Mouse (Mus musculus): ENCODE results near the gene Dach1. TPM values are rescaled to one million over a fixed set of nuclear protein-coding genes. Genes with fewer than 3 reads are reported as not detected.

Gene Dach1
- polyA plus RNA-seq, 1 experiment from 2014 or later, result 9.4 TPM

DNA sequence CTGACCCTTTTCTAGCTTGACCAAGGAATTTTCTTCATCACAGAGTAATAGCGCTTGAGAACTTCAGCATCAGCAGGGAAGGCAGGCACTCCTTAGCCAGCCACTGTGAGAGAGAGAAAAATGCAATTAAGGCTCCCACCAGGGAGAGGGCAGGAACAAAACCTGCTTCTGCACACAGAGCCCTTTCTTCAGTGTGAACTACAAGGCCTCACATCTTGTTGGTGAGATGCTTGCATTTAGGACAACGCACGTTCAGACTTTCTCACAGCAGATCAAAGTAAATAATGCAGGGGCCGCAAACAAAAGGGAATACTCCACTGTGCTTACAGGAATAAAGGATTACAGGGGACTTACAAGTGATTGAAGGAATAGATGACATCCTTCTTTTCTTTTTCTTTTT lies 74.3 kb downstream of the Dach1 start:
- no peak for DNase-seq (ENCODE audit: low spot score)
- Histone ChIP-seq H3K27ac (replicated peaks) (no peak overlapping the region), H3K9me3 (no peaks in the 10 kb centered on the region), H3K27me3 (replicated peaks; ENCODE audit: low read depth, poor library complexity, severe bottlenecking) (no peaks in the 10 kb centered on the region), H3K4me3 (no peak overlapping the region), H3K36me3 (replicated peaks) (0 out of 2 replicates have a peak, but pooled peaks cover 3% of the 10 kb centered on the region), H3K4me1 (peaks cover 11% of the 10 kb centered on the region)
- WGBS, result 28% methylated on average over 4 of the region's 4 CpGs

DNA sequence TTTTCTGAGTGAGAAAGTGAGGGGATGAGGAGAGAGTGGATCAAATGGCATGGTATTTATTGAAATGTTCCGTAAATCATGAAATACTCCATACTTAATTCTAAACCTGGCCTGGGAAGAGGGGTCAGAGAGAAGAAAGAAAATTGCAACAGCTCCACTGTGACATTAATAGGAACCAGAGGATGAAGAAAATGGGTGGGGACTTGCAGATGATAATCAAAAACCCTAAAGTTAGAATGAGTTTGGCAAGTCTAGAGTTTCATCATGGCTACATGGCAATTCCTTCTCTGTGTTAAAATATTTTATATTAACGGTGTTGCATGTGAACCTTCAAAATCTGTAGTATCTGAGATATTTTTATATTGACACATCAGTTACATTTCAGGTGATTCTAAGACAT lies 80.3 kb downstream of the Dach1 start:
- DNase-seq (ENCODE audit: low spot score), result no peak
- no peak overlapping the region for H3K27ac ChIP-seq (replicated peaks)
- H3K4me1 ChIP-seq, result peaks cover 13% of the 10 kb centered on the region
- H3K4me3 ChIP-seq, result no peak overlapping the region
- H3K36me3 ChIP-seq (replicated peaks), result 0 out of 2 replicates have a peak, but pooled peaks cover 3% of the 10 kb centered on the region
- 82% methylated on average over 2 of the region's 2 CpGs for WGBS
- H3K27me3 ChIP-seq (replicated peaks; ENCODE audit: low read depth, poor library complexity, severe bottlenecking), result no peaks in the 10 kb centered on the region
- H3K9me3 ChIP-seq, result no peaks in the 10 kb centered on the region

DNA sequence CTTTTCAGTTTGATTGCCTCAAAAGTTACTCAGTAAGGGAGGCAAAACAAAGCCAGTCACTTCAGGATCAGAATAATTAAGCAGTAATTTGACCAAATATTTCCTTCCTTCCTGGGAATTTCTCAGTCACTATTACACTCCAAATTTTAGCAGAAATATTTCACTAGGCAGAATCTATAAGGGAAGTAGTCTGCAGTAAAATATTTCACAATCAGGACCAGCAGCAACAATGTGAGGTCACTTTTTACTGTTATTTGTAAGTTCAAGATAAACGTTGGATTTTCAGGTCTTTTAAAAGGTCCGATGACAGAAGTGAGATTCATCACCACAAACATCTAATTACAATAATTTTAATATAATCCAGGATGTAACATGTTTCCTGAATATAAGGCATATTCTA lies 82.2 kb downstream of the Dach1 start:
- Histone ChIP-seq H3K4me1 (peaks cover 19% of the 10 kb centered on the region), H3K27ac (replicated peaks) (no peak overlapping the region), H3K27me3 (replicated peaks; ENCODE audit: low read depth, poor library complexity, severe bottlenecking) (no peaks in the 10 kb centered on the region), H3K9me3 (no peaks in the 10 kb centered on the region), H3K4me3 (no peak overlapping the region), H3K36me3 (replicated peaks) (no peaks in the 10 kb centered on the region)
- DNase-seq (ENCODE audit: low spot score), result no peak
- 85% methylated on average over 2 of the region's 2 CpGs for WGBS

DNA sequence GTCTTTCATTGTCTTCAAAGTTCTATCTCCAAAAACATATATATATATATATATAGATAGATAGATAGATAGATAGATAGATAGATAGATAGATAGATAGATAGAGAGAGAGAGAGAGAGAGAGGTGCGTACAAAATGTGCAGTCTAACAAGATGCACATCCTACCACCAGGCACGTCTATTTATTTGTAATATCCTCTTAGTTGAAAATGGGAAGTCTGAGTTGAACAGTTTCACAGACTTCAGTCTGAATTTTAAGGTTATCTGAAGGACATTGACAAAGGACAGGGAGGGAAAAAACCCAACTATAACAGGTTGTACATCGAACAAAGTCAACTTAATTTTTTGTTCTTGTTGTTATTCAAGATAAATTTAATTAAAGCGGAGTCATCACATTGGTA lies 82.8 kb downstream of the Dach1 start:
- H3K27me3 ChIP-seq (replicated peaks; ENCODE audit: low read depth, poor library complexity, severe bottlenecking), result no peaks in the 10 kb centered on the region
- H3K4me3 ChIP-seq, result no peak overlapping the region
- H3K36me3 ChIP-seq (replicated peaks), result no peaks in the 10 kb centered on the region
- H3K27ac ChIP-seq (replicated peaks), result no peak overlapping the region
- 90% methylated on average over 4 of the region's 4 CpGs for WGBS
- H3K9me3 ChIP-seq, result no peaks in the 10 kb centered on the region
- H3K4me1 ChIP-seq, result peaks cover 19% of the 10 kb centered on the region
- DNase-seq (ENCODE audit: low spot score), result no peak

DNA sequence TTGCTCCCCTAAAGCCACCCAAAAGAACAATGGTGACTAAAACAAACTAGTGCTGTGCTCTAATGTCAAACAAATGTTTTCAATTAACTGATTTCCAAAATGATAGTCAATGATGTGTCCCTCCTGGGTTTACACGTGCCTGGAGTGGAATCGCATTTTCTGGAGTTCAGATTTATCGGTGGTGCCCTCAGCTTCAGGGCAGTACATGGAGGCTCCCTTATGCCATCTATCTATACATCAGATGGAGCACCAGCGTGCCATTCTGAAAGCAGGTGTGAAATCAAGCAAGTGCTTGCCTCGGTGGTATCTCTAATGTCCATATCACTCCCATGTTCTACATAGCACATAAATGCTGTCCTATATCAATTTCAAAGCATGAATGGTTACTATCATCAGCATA lies 84.4 kb downstream of the Dach1 start:
- 56% methylated on average over 5 of the region's 5 CpGs for WGBS
- Histone ChIP-seq H3K36me3 (replicated peaks) (no peaks in the 10 kb centered on the region), H3K4me3 (no peak overlapping the region), H3K27ac (replicated peaks) (no peak overlapping the region), H3K9me3 (no peaks in the 10 kb centered on the region), H3K27me3 (replicated peaks; ENCODE audit: low read depth, poor library complexity, severe bottlenecking) (no peaks in the 10 kb centered on the region), H3K4me1 (peaks cover 27% of the 10 kb centered on the region)
- no peak for DNase-seq (ENCODE audit: low spot score)

DNA sequence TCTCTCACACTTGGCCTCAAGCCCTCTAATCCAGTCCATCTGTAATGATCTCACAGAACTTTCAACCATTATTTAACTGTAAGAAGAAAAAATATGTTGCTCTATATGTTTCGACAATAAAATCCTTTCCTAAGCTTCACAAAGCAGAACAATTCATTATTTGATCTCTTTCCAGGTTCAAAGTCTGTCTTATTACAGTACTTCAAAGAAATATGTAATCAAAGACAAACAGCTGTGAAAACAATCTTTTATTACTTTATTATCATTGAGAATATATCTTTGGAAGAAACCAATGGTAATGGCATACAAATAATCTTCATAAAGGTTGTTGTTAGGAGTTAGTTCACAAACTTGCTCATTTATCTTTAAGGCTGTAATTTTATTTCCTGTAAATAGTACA lies 84.8 kb downstream of the Dach1 start:
- H3K36me3 ChIP-seq (replicated peaks), result no peaks in the 10 kb centered on the region
- 75% methylated on average over 1 of the region's 1 CpGs for WGBS
- DNase-seq (ENCODE audit: low spot score), result no peak
- H3K4me3 ChIP-seq, result no peak overlapping the region
- H3K9me3 ChIP-seq, result no peaks in the 10 kb centered on the region
- no peaks in the 10 kb centered on the region for H3K27me3 ChIP-seq (replicated peaks; ENCODE audit: low read depth, poor library complexity, severe bottlenecking)
- peaks cover 30% of the 10 kb centered on the region for H3K4me1 ChIP-seq
- H3K27ac ChIP-seq (replicated peaks), result no peak overlapping the region

DNA sequence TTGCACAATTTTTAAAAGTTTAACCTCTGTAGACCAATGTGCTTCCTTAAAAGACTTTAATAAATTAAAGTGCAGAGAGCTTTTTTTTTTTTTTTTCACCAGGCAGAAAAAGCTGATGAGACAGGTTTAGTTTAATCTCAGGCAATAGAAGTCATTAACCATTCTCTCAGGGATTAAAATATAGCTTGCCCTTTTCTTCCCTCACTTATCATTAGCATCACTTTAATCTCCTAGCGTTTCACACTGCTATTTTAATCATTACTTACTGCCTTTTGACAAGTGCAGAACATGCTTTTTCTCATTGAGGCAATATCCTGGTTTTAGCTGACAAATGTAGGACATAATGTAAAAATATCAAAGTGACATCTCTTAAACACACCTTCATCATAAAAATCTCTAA lies 86.1 kb downstream of the Dach1 start:
- no peak for DNase-seq (ENCODE audit: low spot score)
- 46% methylated on average over 1 of the region's 1 CpGs for WGBS

DNA sequence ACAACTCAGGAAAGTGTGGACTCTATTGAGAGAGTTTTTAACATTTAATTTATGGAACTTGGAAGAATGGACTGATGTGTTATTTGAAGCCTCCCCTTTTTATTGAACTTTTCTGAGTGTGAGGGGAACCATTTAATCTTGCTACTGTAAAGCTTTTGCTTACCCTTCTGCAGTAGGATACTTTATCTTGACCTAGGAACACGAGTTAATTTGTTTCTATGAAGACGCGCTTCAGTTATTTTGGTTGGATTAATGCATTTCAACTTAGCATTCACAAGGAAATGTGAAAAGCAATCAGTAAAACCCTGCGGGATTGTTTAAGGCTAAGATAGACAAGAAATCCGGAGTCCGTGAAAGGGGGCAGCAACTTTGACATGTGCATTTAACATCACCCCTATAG lies 89.6 kb downstream of the Dach1 start:
- peaks cover 28% of the 10 kb centered on the region for H3K4me1 ChIP-seq
- H3K9me3 ChIP-seq, result no peaks in the 10 kb centered on the region
- H3K27ac ChIP-seq (replicated peaks), result no peak overlapping the region
- 72% methylated on average over 6 of the region's 6 CpGs for WGBS
- DNase-seq (ENCODE audit: low spot score), result no peak
- H3K4me3 ChIP-seq, result no peak overlapping the region
- no peaks in the 10 kb centered on the region for H3K36me3 ChIP-seq (replicated peaks)
- no peaks in the 10 kb centered on the region for H3K27me3 ChIP-seq (replicated peaks; ENCODE audit: low read depth, poor library complexity, severe bottlenecking)

More for the DNA sequence above, 86.1 kb downstream of the Dach1 start:
- no peaks in the 10 kb centered on the region for H3K27me3 ChIP-seq (replicated peaks; ENCODE audit: low read depth, poor library complexity, severe bottlenecking)
- peaks cover 34% of the 10 kb centered on the region for H3K4me1 ChIP-seq
- H3K4me3 ChIP-seq, result no peak overlapping the region
- H3K27ac ChIP-seq (replicated peaks), result no peak overlapping the region
- H3K9me3 ChIP-seq, result no peaks in the 10 kb centered on the region
- H3K36me3 ChIP-seq (replicated peaks), result no peaks in the 10 kb centered on the region

DNA sequence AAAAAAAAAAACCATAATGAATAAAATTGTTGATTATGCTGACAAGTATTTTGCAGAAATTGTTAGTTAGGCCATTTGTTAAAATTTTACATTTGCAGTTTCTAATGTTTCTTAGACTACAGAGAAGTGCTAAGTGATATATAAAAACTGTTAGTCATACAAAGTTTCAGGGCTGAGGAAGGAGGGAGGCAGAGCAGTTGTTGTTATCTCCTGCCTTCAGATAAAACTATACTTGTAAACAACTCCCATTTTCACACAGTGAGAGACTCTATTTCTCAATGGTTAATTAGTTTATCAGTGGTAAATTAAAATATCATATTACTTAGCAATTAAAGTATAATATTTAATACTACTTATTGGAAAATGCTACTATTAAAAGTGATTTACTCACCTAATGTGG lies 91.6 kb downstream of the Dach1 start:
- H3K9me3 ChIP-seq, result no peaks in the 10 kb centered on the region
- DNase-seq (ENCODE audit: low spot score), result no peak
- H3K4me3 ChIP-seq, result no peak overlapping the region
- H3K27me3 ChIP-seq (replicated peaks; ENCODE audit: low read depth, poor library complexity, severe bottlenecking), result no peaks in the 10 kb centered on the region
- H3K27ac ChIP-seq (replicated peaks), result no peak overlapping the region
- H3K4me1 ChIP-seq, result peaks cover 30% of the 10 kb centered on the region
- no peaks in the 10 kb centered on the region for H3K36me3 ChIP-seq (replicated peaks)

DNA sequence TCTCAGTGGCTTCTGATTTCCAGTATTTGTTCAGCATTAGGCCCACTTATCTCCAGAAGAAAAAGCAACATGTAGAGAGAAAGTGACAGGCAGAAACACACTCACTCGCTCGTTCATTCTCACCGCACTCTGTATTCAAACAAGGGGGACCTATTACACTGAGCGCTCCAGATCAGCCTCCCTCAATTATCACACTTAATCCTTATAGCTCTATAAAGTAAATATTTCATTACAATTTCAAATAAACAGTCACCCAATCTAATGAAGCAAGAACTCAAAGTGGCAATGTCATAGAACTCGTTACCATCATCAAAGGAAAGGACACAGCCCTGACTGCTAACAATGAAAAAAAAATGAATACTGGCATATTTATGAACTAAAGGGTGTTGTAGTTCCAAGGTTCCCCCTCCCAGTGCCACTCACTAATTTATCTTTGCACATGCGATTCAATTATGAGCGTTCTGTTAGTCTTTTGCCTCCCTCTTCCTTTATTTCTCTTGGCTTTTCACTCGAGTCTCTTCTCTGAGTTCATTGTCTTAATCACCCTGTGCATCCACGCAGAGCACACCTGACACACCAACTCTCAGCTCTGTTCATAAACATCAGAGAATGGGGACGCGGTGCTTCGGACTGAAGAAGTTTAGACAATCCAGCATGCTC lies 96.0 kb downstream of the Dach1 start:
- no peak for DNase-seq (ENCODE audit: low spot score)
- 66% methylated on average over 12 of the region's 12 CpGs for WGBS

DNA sequence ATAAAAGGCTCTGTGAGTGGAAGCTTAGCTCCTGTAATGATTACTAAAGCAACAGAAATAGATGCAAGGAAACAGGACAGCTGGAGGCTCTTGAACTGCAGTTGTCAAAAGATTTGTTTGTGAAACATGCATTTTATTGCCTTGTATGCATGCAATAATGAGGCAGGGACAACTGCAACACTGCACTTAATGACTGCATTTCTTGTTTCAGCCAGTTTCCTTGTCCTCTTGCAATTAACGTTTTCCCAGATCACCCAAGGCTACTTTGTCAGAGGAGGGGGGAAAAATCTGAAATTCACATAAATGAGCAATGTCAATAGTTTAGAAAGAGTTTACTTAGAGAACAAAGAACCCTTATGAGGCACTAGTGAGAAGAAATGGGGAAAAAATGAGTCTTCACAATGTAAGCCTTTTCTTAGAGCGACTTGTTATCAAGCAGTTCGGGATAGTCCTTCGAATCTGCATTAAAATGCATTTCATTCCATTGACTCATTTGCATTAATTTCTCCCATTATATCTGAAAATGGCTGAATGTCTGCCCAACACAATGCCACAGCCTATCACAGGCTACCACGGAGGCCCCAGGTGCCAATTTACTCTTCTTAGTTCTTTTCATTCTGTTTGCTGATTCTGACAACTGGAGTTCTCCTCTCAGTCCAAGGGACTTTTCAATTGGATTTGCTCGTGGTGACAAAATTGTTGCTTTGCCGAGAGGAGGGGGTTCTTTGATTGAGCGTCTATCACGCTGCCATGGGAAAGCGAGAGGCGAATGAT lies 96.7 kb downstream of the Dach1 start:
- 0 out of 2 replicates have a peak overlapping the region, but pooled peaks have one; percentile 8 for H3K4me3 ChIP-seq

More for the DNA sequence above, 96.0 kb downstream of the Dach1 start:
- Histone ChIP-seq H3K36me3 (replicated peaks) (no peaks in the 10 kb centered on the region), H3K9me3 (no peaks in the 10 kb centered on the region), H3K27me3 (replicated peaks; ENCODE audit: low read depth, poor library complexity, severe bottlenecking) (no peaks in the 10 kb centered on the region), H3K27ac (replicated peaks) (peak overlapping the region; percentile 48; the same call in 1 of the 2 replicates), H3K4me3 (0 out of 2 replicates have a peak overlapping the region, but pooled peaks have one; percentile 8), H3K4me1 (peaks cover 36% of the 10 kb centered on the region)

DNA sequence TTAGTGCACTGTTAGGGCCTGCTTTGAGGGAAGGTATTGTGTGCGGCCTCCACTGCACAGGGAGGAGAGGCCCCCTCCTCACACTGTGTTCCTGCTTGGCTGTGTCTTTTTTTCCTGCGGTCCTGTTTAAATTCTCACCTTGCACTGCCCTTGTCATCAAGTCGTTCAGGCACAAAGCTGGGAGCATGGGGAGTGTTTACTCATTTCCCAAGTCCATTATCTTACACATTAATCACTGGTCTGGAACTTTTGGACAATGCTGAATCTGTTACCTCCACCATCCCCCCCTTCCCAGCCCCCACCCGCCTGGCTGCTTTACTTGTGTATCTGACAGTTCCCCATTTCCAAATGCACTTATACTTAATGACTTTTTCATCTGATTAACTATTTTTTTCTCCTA lies 97.7 kb downstream of the Dach1 start:
- Histone ChIP-seq H3K9me3 (no peaks in the 10 kb centered on the region), H3K27me3 (replicated peaks; ENCODE audit: low read depth, poor library complexity, severe bottlenecking) (no peaks in the 10 kb centered on the region), H3K36me3 (replicated peaks) (no peaks in the 10 kb centered on the region), H3K4me1 (peaks cover 46% of the 10 kb centered on the region), H3K4me3 (no peak overlapping the region), H3K27ac (replicated peaks) (no peak overlapping the region)
- WGBS, result 23% methylated on average over 4 of the region's 4 CpGs
- DNase-seq (ENCODE audit: low spot score), result no peak

More for the DNA sequence above, 96.7 kb downstream of the Dach1 start:
- Histone ChIP-seq H3K4me1 (peaks cover 37% of the 10 kb centered on the region), H3K36me3 (replicated peaks) (no peaks in the 10 kb centered on the region), H3K9me3 (no peaks in the 10 kb centered on the region), H3K27ac (replicated peaks) (peak overlapping the region; percentile 48; the same call in 1 of the 2 replicates), H3K27me3 (replicated peaks; ENCODE audit: low read depth, poor library complexity, severe bottlenecking) (no peaks in the 10 kb centered on the region)
- 34% methylated on average over 11 of the region's 11 CpGs for WGBS
- DNase-seq (ENCODE audit: low spot score), result peak; percentile 19

All from embryonic facial prominence, embryonic 10.5 days (tissue).